Mouse (Mus musculus) kidney, adult 2 months (tissue): ENCODE measurements around the gene Ass1.

Experiments
- CTCF ChIP-seq: fragments of 200-500 bp; conservative IDR thresholded peaks from 2 replicates; pipeline ENCODE4 v1.5.1; 2011; ENCODE audit warnings: low read depth, mild to moderate bottlenecking, control low read depth, low read length, moderate library complexity, mixed read lengths; ENCODE audit not compliant: insufficient read depth, insufficient read length
- POLR2A ChIP-seq: fragments of 200-500 bp; IDR thresholded peaks from one replicate; pipeline ENCODE4 v1.6.1; 2011; ENCODE audit warnings: low read depth, low read length, control low read depth

GRCm38 (mm10) chr2:31516557-31516956 lies 46.5 kb downstream of the Ass1 start:
- TF ChIP-seq POLR2A: no peak
- TF ChIP-seq CTCF: no peak
